Mouse (Mus musculus) testis, adult 2 months (tissue): ENCODE data around the gene Tcerg1l.

ENCODE experiments used
- CTCF ChIP-seq: fragments of 200-500 bp; IDR thresholded peaks from 2 replicates; pipeline ENCODE4 v1.5.1; 2012; ENCODE audit warnings: low read depth, mild to moderate bottlenecking, inconsistent platforms, low read length, moderate library complexity; ENCODE audit not compliant: control insufficient read depth, insufficient read depth, insufficient replicate concordance
- POLR2A ChIP-seq: fragments of 200-500 bp; IDR thresholded peaks from 2 replicates; pipeline ENCODE4 v1.6.1; 2012; ENCODE audit warnings: low read depth, mild to moderate bottlenecking, inconsistent platforms, low read length, moderate library complexity; ENCODE audit not compliant: control insufficient read depth

DNA sequence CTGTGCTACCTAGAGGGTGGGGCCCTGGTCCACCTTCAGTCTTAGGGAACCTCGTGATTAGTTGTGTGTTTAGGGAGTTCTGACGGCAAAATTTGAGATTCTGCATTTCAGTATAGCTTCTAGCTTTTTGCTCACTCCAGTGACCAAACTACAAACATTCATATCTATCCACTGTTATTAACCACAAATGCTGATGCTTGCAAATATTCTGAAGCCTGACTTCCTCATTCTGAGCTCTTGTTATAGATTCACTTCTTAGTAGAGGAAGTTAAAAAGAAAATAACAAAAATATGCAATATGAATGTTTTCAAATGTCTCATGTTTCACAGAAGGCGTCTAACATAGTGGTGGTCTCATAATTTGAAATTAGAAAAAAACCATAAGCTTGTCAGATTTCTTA is 8.5 kb downstream of the Tcerg1l start:
- no peak for TF ChIP-seq CTCF
- TF ChIP-seq POLR2A: no peak
